Mouse (Mus musculus) neural tube, embryonic 14.5 days (tissue): ENCODE measurements around the gene Vwf. TPM values are rescaled to one million over a fixed set of nuclear protein-coding genes. Genes with fewer than 3 reads are reported as not detected.
A peak's percentile ranks its signal among the peaks of the same experiment; 100 is the strongest.

ENCODE experiments used
- ATAC-seq: fragments of 200-750 bp; cut with Nextera tagmentation; 2 replicates; pipeline ENCODE4 v1.8.0; 2017; ENCODE audit warnings: low read depth, mild to moderate bottlenecking, moderate TSS enrichment, moderate library complexity
- H3K27ac ChIP-seq: fragments of 300-500 bp; sonication (generic); 2 replicates; pipeline ENCODE4 v1.5.1; 2014; ENCODE audit warnings: low read depth, mild to moderate bottlenecking, control low read depth, low read length, moderate library complexity, mixed read lengths
- H3K27me3 ChIP-seq: fragments of 300-500 bp; sonication (generic); 2 replicates; pipeline ENCODE4 v1.6.1; 2014; ENCODE audit warnings: low read length; ENCODE audit not compliant: control insufficient read depth, insufficient read depth
- H3K36me3 ChIP-seq: fragments of 300-500 bp; sonication (generic); 2 replicates; pipeline ENCODE4 v1.6.1; 2014; ENCODE audit warnings: low read length, mixed read lengths; ENCODE audit not compliant: control insufficient read depth, insufficient read depth
- H3K4me1 ChIP-seq: fragments of 300-500 bp; sonication (generic); 2 replicates; pipeline ENCODE4 v1.6.1; 2014; ENCODE audit warnings: low read length; ENCODE audit not compliant: control insufficient read depth, insufficient read depth
- H3K4me2 ChIP-seq: fragments of 300-500 bp; sonication (generic); 2 replicates; pipeline ENCODE4 v1.6.1; 2014; ENCODE audit warnings: mild to moderate bottlenecking, low read depth, low read length, control low read depth
- H3K4me3 ChIP-seq: fragments of 300-500 bp; sonication (generic); 2 replicates; pipeline ENCODE4 v1.5.1; 2014; ENCODE audit warnings: low read depth, low read length, control low read depth, mixed read lengths
- H3K9ac ChIP-seq: fragments of 300-500 bp; sonication (generic); replicated peaks from 2 replicates; pipeline ENCODE4 v1.6.1; 2014; ENCODE audit warnings: low read depth, mild to moderate bottlenecking, control low read depth, low read length, mixed read lengths
- H3K9me3 ChIP-seq: fragments of 300-500 bp; sonication (generic); 2 replicates; pipeline ENCODE4 v1.6.1; 2016; ENCODE audit warnings: low read length; ENCODE audit not compliant: control insufficient read depth
- WGBS: fragments of 180-500 bp; shearing (Covaris S2); extraction: QIAGEN DNeasy Blood & Tissue Kit; methylation state at CpG from one replicate; pipeline ENCODE4 v1.1.7; 2014; 5-methylcytosine and 5-hydroxymethylcytosine counted together
- polyA plus RNA-seq: library from polyadenylated mRNA; unstranded; fragments of >200 nt; fragmentation: Nextera tagmentation; extraction: Ambion mirVana; gene quantifications from 2 replicates; pipeline ENCODE4 v1.2.1, GENCODE M21; 2014

The Vwf gene
- polyA plus RNA-seq, 1 experiment from 2014 or later: 6.5 TPM

DNA sequence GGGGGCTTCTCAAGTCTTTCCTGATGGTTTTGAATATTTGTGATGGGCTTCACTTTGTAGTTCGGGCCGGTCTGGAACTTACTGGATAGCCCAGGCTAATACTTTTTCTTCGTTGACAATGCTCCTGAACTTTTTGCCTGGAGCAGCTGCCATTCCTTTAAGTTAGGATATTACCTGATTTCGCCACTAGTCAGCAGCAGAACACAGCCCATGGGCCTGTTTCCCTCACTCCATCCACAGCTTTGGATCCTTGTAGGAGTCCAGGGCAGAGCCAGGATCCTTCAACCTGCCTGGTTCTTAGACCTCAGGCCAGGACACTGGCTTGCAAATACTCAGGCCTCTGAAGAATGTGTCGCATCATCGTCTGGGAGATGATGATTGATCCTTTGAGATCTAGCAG, 74.2 kb downstream of the Vwf start:
- ATAC-seq: peak; percentile 84; the same call in 1 of the 2 replicates
- WGBS: 53% methylated on average over 6 of the region's 6 CpGs
- Histone ChIP-seq H3K9me3 (no peaks in the 10 kb centered on the region), H3K36me3 (no peaks in the 10 kb centered on the region), H3K27me3 (no peaks in the 10 kb centered on the region), H3K4me2 (no peak overlapping the region), H3K9ac (no peak overlapping the region), H3K4me3 (no peak overlapping the region), H3K27ac (no peak overlapping the region), H3K4me1 (no peaks in the 10 kb centered on the region)

- H3K4me1 ChIP-seq: no peaks in the 10 kb centered on the region
- H3K36me3 ChIP-seq: no peaks in the 10 kb centered on the region
- ATAC-seq: no peak
- no peak overlapping the region for H3K27ac ChIP-seq
- H3K4me3 ChIP-seq: no peak overlapping the region
- WGBS: 62% methylated on average over 2 of the region's 2 CpGs
- H3K9ac ChIP-seq: no peak overlapping the region
- no peaks in the 10 kb centered on the region for H3K9me3 ChIP-seq
- H3K27me3 ChIP-seq: no peaks in the 10 kb centered on the region
- H3K4me2 ChIP-seq: no peak overlapping the region
These were observed 75.9 kb downstream of the Vwf start for GRCm38 (mm10) chr6:125622434-125622833.

DNA sequence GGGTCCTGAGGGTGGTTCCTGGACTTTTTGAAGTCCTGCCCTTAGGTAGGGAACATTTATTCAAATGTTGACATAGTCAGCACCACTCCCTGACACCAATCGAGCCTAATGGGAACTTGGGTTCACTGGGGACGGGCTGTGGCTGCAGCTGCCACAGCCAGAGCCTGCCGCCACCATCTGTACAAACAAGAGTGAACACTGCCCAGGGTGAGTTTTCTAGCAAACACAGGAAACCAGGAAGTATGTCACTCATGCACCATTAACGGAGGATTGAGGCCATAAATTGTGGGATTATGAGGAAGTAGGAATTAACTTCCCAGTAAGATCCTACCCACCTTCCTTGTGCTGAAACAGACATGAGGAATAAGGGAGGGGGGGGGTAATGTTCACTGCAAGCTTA, 93.9 kb downstream of the Vwf start:
- H3K36me3 ChIP-seq: no peaks in the 10 kb centered on the region
- no peak for ATAC-seq
- H3K27me3 ChIP-seq: no peaks in the 10 kb centered on the region
- no peak overlapping the region for H3K9ac ChIP-seq
- H3K27ac ChIP-seq: no peak overlapping the region
- H3K4me1 ChIP-seq: no peaks in the 10 kb centered on the region
- no peak overlapping the region for H3K4me3 ChIP-seq
- H3K9me3 ChIP-seq: no peaks in the 10 kb centered on the region
- 76% methylated on average over 4 of the region's 4 CpGs for WGBS
- H3K4me2 ChIP-seq: no peak overlapping the region

DNA sequence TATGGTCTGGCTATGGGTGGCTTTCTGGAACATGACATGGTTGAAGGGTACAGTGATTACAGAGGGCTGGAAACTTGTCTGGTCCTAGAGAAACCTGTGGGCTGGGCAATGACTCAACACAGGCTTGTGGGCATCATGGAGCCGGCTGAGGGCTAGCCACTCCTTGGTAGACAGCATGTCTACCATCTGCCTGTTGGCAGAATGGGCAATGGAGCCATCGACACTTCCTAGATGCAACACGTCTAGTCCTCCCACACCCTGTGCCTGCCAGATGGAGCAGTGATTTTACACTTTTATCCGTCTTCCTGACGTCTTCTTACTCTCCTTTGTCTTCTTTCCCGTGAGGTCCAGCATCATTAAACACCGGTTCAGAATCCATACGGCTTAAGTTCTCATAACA, 94.6 kb downstream of the Vwf start:
- no peak for ATAC-seq
- Histone ChIP-seq H3K9me3 (no peaks in the 10 kb centered on the region), H3K4me3 (no peak overlapping the region), H3K4me1 (no peaks in the 10 kb centered on the region), H3K36me3 (no peaks in the 10 kb centered on the region), H3K9ac (no peak overlapping the region), H3K27me3 (no peaks in the 10 kb centered on the region), H3K4me2 (no peak overlapping the region), H3K27ac (no peak overlapping the region)
- 76% methylated on average over 8 of the region's 8 CpGs for WGBS

DNA sequence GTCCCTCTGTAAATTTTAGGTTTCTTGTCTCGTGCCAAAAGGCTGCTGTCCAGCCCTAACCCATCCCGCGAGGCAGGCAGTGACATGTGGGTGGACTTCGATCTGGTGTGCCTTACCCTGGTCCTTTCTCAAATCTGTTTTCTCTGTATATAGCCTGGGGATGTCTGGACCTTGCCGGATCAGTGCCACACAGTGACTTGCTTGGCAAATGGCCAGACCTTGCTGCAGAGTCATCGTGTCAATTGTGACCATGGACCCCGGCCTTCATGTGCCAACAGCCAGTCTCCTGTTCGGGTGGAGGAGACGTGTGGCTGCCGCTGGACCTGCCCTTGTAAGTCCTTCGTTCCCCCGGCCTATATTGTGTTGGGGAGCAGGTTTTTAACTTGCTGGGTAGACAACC, 102.4 kb downstream of the Vwf start:
- 85% methylated on average over 12 of the region's 12 CpGs for WGBS
- Histone ChIP-seq H3K27ac (no peak overlapping the region), H3K4me3 (no peak overlapping the region), H3K9ac (no peak overlapping the region), H3K36me3 (no peaks in the 10 kb centered on the region), H3K4me1 (no peaks in the 10 kb centered on the region), H3K9me3 (no peaks in the 10 kb centered on the region), H3K4me2 (no peak overlapping the region), H3K27me3 (no peaks in the 10 kb centered on the region)
- ATAC-seq: no peak

DNA sequence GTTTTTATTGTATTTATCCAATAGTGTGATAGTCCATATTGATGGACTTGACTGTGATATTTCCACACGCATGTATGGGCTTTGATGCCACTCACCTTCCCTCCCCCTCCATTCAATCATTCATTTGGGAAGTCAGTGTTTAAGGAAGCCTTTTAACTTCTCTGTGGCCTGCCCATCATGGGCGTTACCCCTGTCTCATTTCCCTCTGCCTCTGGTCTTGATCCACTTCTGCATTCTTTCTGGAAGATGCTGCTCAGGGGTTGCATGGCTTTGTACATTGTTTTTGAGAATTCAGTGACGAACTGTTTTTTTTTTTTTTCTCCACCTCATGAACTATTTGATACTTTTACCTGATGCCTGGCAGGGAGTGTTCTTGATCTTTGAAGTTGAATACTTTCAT, 104.8 kb downstream of the Vwf start:
- Histone ChIP-seq H3K27ac (no peak overlapping the region), H3K4me2 (no peak overlapping the region), H3K9me3 (no peaks in the 10 kb centered on the region), H3K4me1 (no peaks in the 10 kb centered on the region), H3K4me3 (no peak overlapping the region), H3K27me3 (no peaks in the 10 kb centered on the region), H3K9ac (no peak overlapping the region), H3K36me3 (no peaks in the 10 kb centered on the region)
- ATAC-seq: no peak
- WGBS: 90% methylated on average over 3 of the region's 3 CpGs

- H3K36me3 ChIP-seq: no peaks in the 10 kb centered on the region
- no peaks in the 10 kb centered on the region for H3K4me1 ChIP-seq
- H3K9me3 ChIP-seq: no peaks in the 10 kb centered on the region
- H3K4me3 ChIP-seq: no peak overlapping the region
- H3K9ac ChIP-seq: no peak overlapping the region
- no peak overlapping the region for H3K27ac ChIP-seq
- H3K4me2 ChIP-seq: no peak overlapping the region
- no peaks in the 10 kb centered on the region for H3K27me3 ChIP-seq
- no peak for ATAC-seq
- WGBS: 68% methylated on average over 1 of the region's 1 CpGs
These were observed 106.8 kb downstream of the Vwf start for GRCm38 (mm10) chr6:125653416-125653815.

DNA sequence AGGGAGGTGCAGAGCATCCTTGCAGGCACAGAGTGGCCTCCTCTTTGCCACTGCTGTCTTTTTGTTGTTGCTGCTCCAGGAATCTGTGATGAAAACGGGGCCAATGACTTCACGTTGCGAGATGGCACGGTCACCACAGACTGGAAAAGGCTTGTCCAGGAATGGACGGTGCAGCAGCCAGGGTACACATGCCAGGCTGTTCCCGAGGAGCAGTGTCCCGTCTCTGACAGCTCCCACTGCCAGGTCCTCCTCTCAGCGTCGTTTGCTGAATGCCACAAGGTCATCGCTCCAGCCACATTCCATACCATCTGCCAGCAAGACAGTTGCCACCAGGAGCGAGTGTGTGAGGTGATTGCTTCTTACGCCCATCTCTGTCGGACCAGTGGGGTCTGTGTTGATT, 110.3 kb downstream of the Vwf start:
- Histone ChIP-seq H3K4me2 (no peak overlapping the region), H3K9me3 (no peaks in the 10 kb centered on the region), H3K36me3 (no peaks in the 10 kb centered on the region), H3K27ac (no peak overlapping the region), H3K4me3 (no peak overlapping the region), H3K4me1 (no peaks in the 10 kb centered on the region), H3K9ac (no peak overlapping the region), H3K27me3 (no peaks in the 10 kb centered on the region)
- ATAC-seq: no peak
- WGBS: 90% methylated on average over 13 of the region's 13 CpGs

GRCm38 (mm10) chr6:125657966-125658365, 111.4 kb downstream of the Vwf start:
- no peak overlapping the region for H3K4me2 ChIP-seq
- ATAC-seq: no peak
- H3K36me3 ChIP-seq: no peaks in the 10 kb centered on the region
- 90% methylated on average over 5 of the region's 5 CpGs for WGBS
- no peak overlapping the region for H3K9ac ChIP-seq
- no peaks in the 10 kb centered on the region for H3K27me3 ChIP-seq
- no peak overlapping the region for H3K27ac ChIP-seq
- H3K4me3 ChIP-seq: no peak overlapping the region
- H3K9me3 ChIP-seq: no peaks in the 10 kb centered on the region
- H3K4me1 ChIP-seq: no peaks in the 10 kb centered on the region
